Mouse (Mus musculus): ENCODE results near the gene Galp. TPM values are rescaled to one million over a fixed set of nuclear protein-coding genes. Genes with fewer than 3 reads are reported as not detected.

Galp gene
- 0.32 TPM in 1 of 2 replicates, not detected in the other for polyA plus RNA-seq (2012; rRNA removed)

DNA sequence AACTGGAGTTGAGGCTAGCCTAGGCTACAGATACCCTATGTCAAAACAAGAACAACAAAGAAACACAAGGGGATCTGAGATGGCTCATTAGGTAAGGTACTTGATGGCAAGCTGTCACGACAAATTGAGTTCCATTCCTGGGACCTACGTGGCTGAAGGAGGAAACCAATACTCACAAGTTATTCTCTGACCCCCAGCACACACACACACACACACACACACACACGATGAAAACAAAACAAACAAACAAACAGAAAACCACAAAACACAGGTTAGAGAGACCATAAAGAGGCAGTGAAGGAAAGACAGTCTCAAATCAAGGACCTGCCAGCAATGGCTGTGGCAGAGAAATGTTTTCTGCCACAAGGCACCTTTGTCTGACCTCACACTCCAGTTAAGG is at the start of gene Galp:
Galp (plus strand) TSS at position 301 of the 400 bp plus-strand sequence.
- Histone ChIP-seq H3K4me1 (replicated peaks; ENCODE audit: control insufficient read depth, insufficient read depth, low read length) (no peaks in the 10 kb centered on the region), H3K27ac (ENCODE audit: control insufficient read depth, insufficient read depth, low read length) (no peak within 1 kb of the TSS), H3K27me3 (ENCODE audit: control insufficient read depth, insufficient read depth, low read length) (no peaks in the 10 kb centered on the region), H3K4me3 (ENCODE audit: control insufficient read depth, insufficient read depth, low read length) (no peak within 1 kb of the TSS), H3K36me3 (ENCODE audit: control insufficient read depth, insufficient read depth, low read length) (no peaks in the 10 kb centered on the region)
- 55% methylated on average over 3 of the region's 3 CpGs for WGBS
- DNase-seq: no peak
- TF ChIP-seq POLR2A (IDR thresholded peaks at IDR 0.05; ENCODE audit: control insufficient read depth, extremely low read depth, insufficient read depth, low read length, poor library complexity) (no peak), CTCF (IDR thresholded peaks at IDR 0.05; ENCODE audit: borderline replicate concordance, control insufficient read depth, extremely low read depth, insufficient read depth, low read length, poor library complexity) (no peak)

DNA sequence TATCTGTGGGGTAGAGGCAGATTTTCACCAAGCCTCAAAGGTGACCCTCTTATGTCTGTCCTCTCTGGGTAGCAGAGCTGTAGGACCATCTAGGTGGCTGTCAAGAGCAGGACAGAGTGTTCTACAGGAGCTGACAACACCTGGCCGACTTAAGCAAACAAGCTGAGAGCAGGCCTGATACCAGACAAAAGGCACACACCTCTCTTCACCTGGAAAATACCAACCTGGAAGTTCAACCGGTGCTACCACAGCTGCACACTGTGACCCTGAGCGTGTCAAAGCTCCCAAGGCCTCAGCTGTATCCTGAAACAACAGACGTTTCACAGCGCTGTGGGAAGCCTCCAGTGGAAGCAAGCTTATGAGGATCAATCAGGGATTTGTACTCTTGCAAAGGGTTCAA is 49.2 kb upstream of the Galp start:
- 80% methylated on average over 5 of the region's 5 CpGs for WGBS
- DNase-seq: no peak
- no peak overlapping the region for H3K27ac ChIP-seq (ENCODE audit: control insufficient read depth, insufficient read depth, low read length)
- H3K27me3 ChIP-seq (ENCODE audit: control insufficient read depth, insufficient read depth, low read length): no peaks in the 10 kb centered on the region
- no peak for TF ChIP-seq POLR2A (IDR thresholded peaks at IDR 0.05; ENCODE audit: control insufficient read depth, extremely low read depth, insufficient read depth, low read length, poor library complexity)
- no peak for TF ChIP-seq CTCF (IDR thresholded peaks at IDR 0.05; ENCODE audit: borderline replicate concordance, control insufficient read depth, extremely low read depth, insufficient read depth, low read length, poor library complexity)
- no peaks in the 10 kb centered on the region for H3K36me3 ChIP-seq (ENCODE audit: control insufficient read depth, insufficient read depth, low read length)
- H3K4me1 ChIP-seq (replicated peaks; ENCODE audit: control insufficient read depth, insufficient read depth, low read length): peaks cover 17% of the 10 kb centered on the region
- H3K4me3 ChIP-seq (ENCODE audit: control insufficient read depth, insufficient read depth, low read length): no peak overlapping the region

DNA sequence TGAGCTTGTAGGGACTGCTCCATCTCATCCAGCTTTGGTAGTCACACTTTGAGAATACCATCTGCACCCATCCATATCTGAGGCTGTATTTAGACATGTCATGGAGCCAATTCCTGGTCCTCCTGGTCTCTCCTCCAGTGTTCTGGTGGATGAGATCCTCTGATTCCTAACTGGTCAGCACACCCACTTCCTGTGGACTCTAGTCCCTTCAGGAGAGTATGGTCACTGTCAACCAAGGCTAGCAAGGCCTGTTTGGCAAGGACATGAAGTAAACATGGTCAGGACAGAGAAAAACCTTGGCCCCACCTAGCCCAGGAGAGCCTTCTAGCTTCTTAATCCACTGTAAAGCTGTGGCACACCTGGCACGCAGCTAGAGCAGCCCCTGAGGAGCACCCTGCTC is 45.6 kb upstream of the Galp start:
- Histone ChIP-seq H3K27ac (ENCODE audit: control insufficient read depth, insufficient read depth, low read length) (no peak overlapping the region), H3K27me3 (ENCODE audit: control insufficient read depth, insufficient read depth, low read length) (no peaks in the 10 kb centered on the region), H3K36me3 (ENCODE audit: control insufficient read depth, insufficient read depth, low read length) (no peaks in the 10 kb centered on the region), H3K4me1 (replicated peaks; ENCODE audit: control insufficient read depth, insufficient read depth, low read length) (peaks cover 24% of the 10 kb centered on the region), H3K4me3 (ENCODE audit: control insufficient read depth, insufficient read depth, low read length) (no peak overlapping the region)
- no peak for TF ChIP-seq CTCF (IDR thresholded peaks at IDR 0.05; ENCODE audit: borderline replicate concordance, control insufficient read depth, extremely low read depth, insufficient read depth, low read length, poor library complexity)
- TF ChIP-seq POLR2A (IDR thresholded peaks at IDR 0.05; ENCODE audit: control insufficient read depth, extremely low read depth, insufficient read depth, low read length, poor library complexity): no peak
- WGBS: 71% methylated on average over 1 of the region's 1 CpGs
- no peak for DNase-seq

DNA sequence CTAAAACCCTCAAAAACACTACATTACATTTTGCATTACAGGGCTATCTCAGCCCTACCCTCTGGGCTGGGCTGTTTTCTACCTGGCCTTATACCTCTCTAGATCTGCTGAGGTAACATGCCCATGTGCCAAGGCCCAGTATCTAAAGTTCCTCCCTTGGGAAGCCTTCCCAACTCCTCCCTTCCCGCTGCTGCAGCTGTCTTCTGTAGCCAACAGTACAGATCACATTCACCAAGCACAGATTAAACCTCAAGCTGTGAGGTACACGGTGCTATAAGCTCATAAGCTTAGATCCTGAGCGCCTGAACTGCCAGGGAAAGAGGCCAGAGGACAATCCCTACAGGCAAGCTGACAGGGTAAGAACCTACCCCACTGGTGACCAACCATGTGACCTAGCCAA is 44.9 kb upstream of the Galp start:
- no peaks in the 10 kb centered on the region for H3K36me3 ChIP-seq (ENCODE audit: control insufficient read depth, insufficient read depth, low read length)
- DNase-seq: no peak
- H3K4me1 ChIP-seq (replicated peaks; ENCODE audit: control insufficient read depth, insufficient read depth, low read length): peaks cover 24% of the 10 kb centered on the region
- H3K27me3 ChIP-seq (ENCODE audit: control insufficient read depth, insufficient read depth, low read length): no peaks in the 10 kb centered on the region
- no peak for TF ChIP-seq CTCF (IDR thresholded peaks at IDR 0.05; ENCODE audit: borderline replicate concordance, control insufficient read depth, extremely low read depth, insufficient read depth, low read length, poor library complexity)
- no peak for TF ChIP-seq POLR2A (IDR thresholded peaks at IDR 0.05; ENCODE audit: control insufficient read depth, extremely low read depth, insufficient read depth, low read length, poor library complexity)
- no peak overlapping the region for H3K4me3 ChIP-seq (ENCODE audit: control insufficient read depth, insufficient read depth, low read length)
- no peak overlapping the region for H3K27ac ChIP-seq (ENCODE audit: control insufficient read depth, insufficient read depth, low read length)
- 89% methylated on average over 3 of the region's 3 CpGs for WGBS

DNA sequence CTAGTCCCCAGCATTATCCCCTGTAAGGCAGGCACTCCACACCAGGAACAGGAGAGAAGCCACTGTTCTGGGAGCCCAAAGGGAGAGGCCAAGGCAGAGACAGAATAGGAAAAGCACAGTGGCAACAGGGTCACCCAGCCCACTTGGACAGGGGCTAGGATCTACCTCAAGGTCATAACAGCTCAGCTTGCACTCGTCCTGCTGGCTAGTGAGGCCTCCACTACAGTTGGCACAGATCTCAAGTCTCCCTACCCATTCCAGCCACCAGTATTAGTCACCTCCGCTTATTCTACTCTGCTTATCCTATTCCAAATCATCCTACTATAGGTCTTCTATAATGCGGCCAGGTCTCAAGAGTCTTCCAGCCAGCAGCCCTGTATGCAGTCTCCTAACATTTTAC is 43.8 kb upstream of the Galp start:
- no peak for DNase-seq
- no peak overlapping the region for H3K4me3 ChIP-seq (ENCODE audit: control insufficient read depth, insufficient read depth, low read length)
- 89% methylated on average over 3 of the region's 3 CpGs for WGBS
- peaks cover 24% of the 10 kb centered on the region for H3K4me1 ChIP-seq (replicated peaks; ENCODE audit: control insufficient read depth, insufficient read depth, low read length)
- TF ChIP-seq POLR2A (IDR thresholded peaks at IDR 0.05; ENCODE audit: control insufficient read depth, extremely low read depth, insufficient read depth, low read length, poor library complexity) (no peak), CTCF (IDR thresholded peaks at IDR 0.05; ENCODE audit: borderline replicate concordance, control insufficient read depth, extremely low read depth, insufficient read depth, low read length, poor library complexity) (no peak)
- H3K36me3 ChIP-seq (ENCODE audit: control insufficient read depth, insufficient read depth, low read length): no peaks in the 10 kb centered on the region
- no peaks in the 10 kb centered on the region for H3K27me3 ChIP-seq (ENCODE audit: control insufficient read depth, insufficient read depth, low read length)
- no peak overlapping the region for H3K27ac ChIP-seq (ENCODE audit: control insufficient read depth, insufficient read depth, low read length)

DNA sequence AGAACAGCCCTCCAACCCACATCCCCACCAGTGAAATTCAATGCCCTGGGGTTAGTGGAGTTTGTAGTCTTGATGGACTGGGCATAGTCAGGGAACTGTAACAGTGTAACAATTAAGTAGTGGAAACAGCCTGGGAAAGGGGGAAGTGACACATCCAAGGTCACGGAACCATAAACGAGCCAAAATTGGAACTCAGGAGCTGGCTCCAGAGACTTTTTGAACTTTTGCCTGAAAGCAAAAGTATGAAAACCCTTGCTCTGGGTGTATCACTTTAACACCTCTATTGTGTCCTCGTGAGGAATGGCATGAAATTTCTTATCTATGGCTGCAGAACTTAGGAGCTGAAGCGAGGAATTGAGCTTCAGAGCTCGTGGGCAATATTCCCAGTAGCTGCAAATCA is 42.7 kb upstream of the Galp start:
- Histone ChIP-seq H3K36me3 (ENCODE audit: control insufficient read depth, insufficient read depth, low read length) (no peaks in the 10 kb centered on the region), H3K27me3 (ENCODE audit: control insufficient read depth, insufficient read depth, low read length) (no peaks in the 10 kb centered on the region), H3K4me3 (ENCODE audit: control insufficient read depth, insufficient read depth, low read length) (no peak overlapping the region), H3K4me1 (replicated peaks; ENCODE audit: control insufficient read depth, insufficient read depth, low read length) (peaks cover 19% of the 10 kb centered on the region), H3K27ac (ENCODE audit: control insufficient read depth, insufficient read depth, low read length) (no peak overlapping the region)
- DNase-seq: no peak
- no peak for TF ChIP-seq POLR2A (IDR thresholded peaks at IDR 0.05; ENCODE audit: control insufficient read depth, extremely low read depth, insufficient read depth, low read length, poor library complexity)
- TF ChIP-seq CTCF (IDR thresholded peaks at IDR 0.05; ENCODE audit: borderline replicate concordance, control insufficient read depth, extremely low read depth, insufficient read depth, low read length, poor library complexity): no peak
- WGBS: 79% methylated on average over 5 of the region's 5 CpGs
